Mouse (Mus musculus) heart, embryonic 13.5 days (tissue): ENCODE measurements around the gene Omd. TPM values are rescaled to one million over a fixed set of nuclear protein-coding genes. Genes with fewer than 3 reads are reported as not detected.
A peak's percentile ranks its signal among the peaks of the same experiment; 100 is the strongest.

ENCODE experiments used
- ATAC-seq: fragments of 200-750 bp; cut with Nextera tagmentation; 2 replicates; pipeline ENCODE4 v1.8.0; 2017; ENCODE audit warnings: moderate TSS enrichment; ENCODE audit not compliant: insufficient number of reproducible peaks, low FRiP score, low TSS enrichment; ENCODE audit errors: extremely low read depth
- H3K27ac ChIP-seq: fragments of 300-500 bp; sonication (generic); replicated peaks from 2 replicates; pipeline ENCODE4 v1.5.1; 2015; ENCODE audit warnings: moderate library complexity, mild to moderate bottlenecking, inconsistent platforms
- H3K27me3 ChIP-seq: fragments of 300-500 bp; sonication (generic); replicated peaks from 2 replicates; pipeline ENCODE4 v1.6.1; 2015; ENCODE audit warnings: mild to moderate bottlenecking, inconsistent platforms
- H3K36me3 ChIP-seq: fragments of 300-500 bp; sonication (generic); 2 replicates; pipeline ENCODE4 v1.6.1; 2015; ENCODE audit warnings: mild to moderate bottlenecking, inconsistent platforms
- H3K4me1 ChIP-seq: fragments of 300-500 bp; sonication (generic); 2 replicates; pipeline ENCODE4 v1.6.1; 2015; ENCODE audit warnings: inconsistent platforms
- H3K4me2 ChIP-seq: fragments of 300-500 bp; sonication (generic); 2 replicates; pipeline ENCODE4 v1.6.1; 2015; ENCODE audit warnings: inconsistent platforms, mild to moderate bottlenecking, moderate library complexity
- H3K4me3 ChIP-seq: fragments of 300-500 bp; sonication (generic); 2 replicates; pipeline ENCODE4 v1.5.1; 2015; ENCODE audit warnings: moderate library complexity, mild to moderate bottlenecking, inconsistent platforms
- H3K9ac ChIP-seq: fragments of 300-500 bp; sonication (generic); 2 replicates; pipeline ENCODE4 v1.6.1; 2015; ENCODE audit warnings: inconsistent platforms, mild to moderate bottlenecking, moderate library complexity
- H3K9me3 ChIP-seq: fragments of 300-500 bp; sonication (generic); 2 replicates; pipeline ENCODE4 v1.6.1; 2016; ENCODE audit warnings: inconsistent platforms
- WGBS: fragments of 180-500 bp; shearing (Covaris S2); methylation state at CpG from one replicate; pipeline ENCODE4 v1.1.7; 2015; ENCODE audit warnings: mixed read lengths; 5-methylcytosine and 5-hydroxymethylcytosine counted together
- polyA plus RNA-seq: library from polyadenylated mRNA; unstranded; fragments of >200 nt; fragmentation: Nextera tagmentation; extraction: Ambion mirVana; gene quantifications from 2 replicates; pipeline ENCODE4 v1.2.1, GENCODE M21; 2015

Gene Omd
- 0.56 and 0.64 TPM in 2 replicates for polyA plus RNA-seq

GRCm38 (mm10) chr13:49581541-49582530 is at the start of gene Omd:
Gene Omd, plus strand, starts transcription at chr13:49582462.
- H3K27me3 ChIP-seq = no peaks in the 10 kb centered on the region
- no peaks in the 10 kb centered on the region for H3K9me3 ChIP-seq
- no peaks in the 10 kb centered on the region for H3K36me3 ChIP-seq
- peak within 1 kb of the TSS; percentile 79 for H3K27ac ChIP-seq
- WGBS = 57% methylated on average over 8 of the region's 8 CpGs
- peaks cover 14% of the 10 kb centered on the region; the same call in 1 of the 2 replicates for H3K4me1 ChIP-seq
- no peak within 1 kb of the TSS; the same call in 1 of the 2 replicates for H3K9ac ChIP-seq
- no peak within 1 kb of the TSS for H3K4me2 ChIP-seq
- no peak within 1 kb of the TSS for H3K4me3 ChIP-seq
- ATAC-seq = no peak

- Histone ChIP-seq H3K27ac (no peak overlapping the region), H3K27me3 (no peaks in the 10 kb centered on the region), H3K9me3 (no peaks in the 10 kb centered on the region), H3K36me3 (no peaks in the 10 kb centered on the region), H3K9ac (no peak overlapping the region), H3K4me1 (peaks cover 4% of the 10 kb centered on the region), H3K4me3 (no peak overlapping the region), H3K4me2 (no peak overlapping the region)
- whole genome bisulfite sequencing = 98% methylated on average over 1 of the region's 1 CpGs
- no peak for ATAC-seq
Observed at GRCm38 (mm10) chr13:49536946-49537345, 45.3 kb upstream of the Omd start.

GRCm38 (mm10) chr13:49538693-49539092 is 43.6 kb upstream of the Omd start:
- no peak overlapping the region for H3K27ac ChIP-seq
- no peak overlapping the region for H3K9ac ChIP-seq
- H3K4me1 ChIP-seq = peaks cover 3% of the 10 kb centered on the region; the same call in 1 of the 2 replicates
- 82% methylated on average over 1 of the region's 1 CpGs for WGBS
- H3K27me3 ChIP-seq = no peaks in the 10 kb centered on the region
- no peak overlapping the region for H3K4me2 ChIP-seq
- no peaks in the 10 kb centered on the region for H3K9me3 ChIP-seq
- H3K36me3 ChIP-seq = no peaks in the 10 kb centered on the region
- no peak overlapping the region for H3K4me3 ChIP-seq
- ATAC-seq = no peak

GRCm38 (mm10) chr13:49544279-49544678 is 38.0 kb upstream of the Omd start, which contains the start of gene Aspn:
Gene Aspn, plus strand, starts transcription at chr13:49544443.
- Histone ChIP-seq H3K27me3 (no peaks in the 10 kb centered on the region), H3K9me3 (no peaks in the 10 kb centered on the region), H3K4me3 (no peak within 1 kb of the TSS), H3K4me2 (no peak within 1 kb of the TSS), H3K36me3 (no peaks in the 10 kb centered on the region), H3K9ac (no peak within 1 kb of the TSS), H3K4me1 (peaks cover 16% of the 10 kb centered on the region), H3K27ac (peak within 1 kb of the TSS; percentile 72)
- 50% methylated on average over 3 of the region's 3 CpGs for WGBS
- no peak for ATAC-seq

GRCm38 (mm10) chr13:49545646-49546045 is 36.6 kb upstream of the Omd start:
- no peak overlapping the region for H3K4me3 ChIP-seq
- 0 out of 2 replicates have a peak overlapping the region, but pooled peaks have one; percentile 54 for H3K9ac ChIP-seq
- H3K4me1 ChIP-seq = peaks cover 16% of the 10 kb centered on the region
- H3K4me2 ChIP-seq = peak overlapping the region; percentile 9; the same call in 1 of the 2 replicates
- peak; percentile 25; the same call in 1 of the 2 replicates for ATAC-seq
- H3K36me3 ChIP-seq = no peaks in the 10 kb centered on the region
- H3K9me3 ChIP-seq = no peaks in the 10 kb centered on the region
- H3K27ac ChIP-seq = peak overlapping the region; percentile 72
- H3K27me3 ChIP-seq = no peaks in the 10 kb centered on the region
- WGBS = 29% methylated on average over 3 of the region's 3 CpGs

GRCm38 (mm10) chr13:49546517-49546916 is 35.7 kb upstream of the Omd start:
- H3K36me3 ChIP-seq = no peaks in the 10 kb centered on the region
- 83% methylated on average over 1 of the region's 1 CpGs for WGBS
- no peak overlapping the region for H3K4me3 ChIP-seq
- H3K4me1 ChIP-seq = peaks cover 16% of the 10 kb centered on the region
- H3K9me3 ChIP-seq = no peaks in the 10 kb centered on the region
- no peaks in the 10 kb centered on the region for H3K27me3 ChIP-seq
- no peak overlapping the region for H3K4me2 ChIP-seq
- ATAC-seq = no peak
- no peak overlapping the region for H3K9ac ChIP-seq
- H3K27ac ChIP-seq = peak overlapping the region; percentile 72

GRCm38 (mm10) chr13:49547563-49548150 is 34.6 kb upstream of the Omd start:
- Histone ChIP-seq H3K4me2 (no peak overlapping the region), H3K27ac (no peak overlapping the region), H3K9me3 (no peaks in the 10 kb centered on the region), H3K9ac (no peak overlapping the region), H3K27me3 (no peaks in the 10 kb centered on the region), H3K4me3 (no peak overlapping the region), H3K36me3 (no peaks in the 10 kb centered on the region), H3K4me1 (peaks cover 15% of the 10 kb centered on the region)
- no peak for ATAC-seq
- 71% methylated on average over 1 of the region's 1 CpGs for WGBS

GRCm38 (mm10) chr13:49549616-49550015 is 32.6 kb upstream of the Omd start:
- peaks cover 11% of the 10 kb centered on the region for H3K4me1 ChIP-seq
- H3K9ac ChIP-seq = no peak overlapping the region
- no peak overlapping the region for H3K4me3 ChIP-seq
- H3K27me3 ChIP-seq = no peaks in the 10 kb centered on the region
- H3K4me2 ChIP-seq = no peak overlapping the region
- H3K36me3 ChIP-seq = no peaks in the 10 kb centered on the region
- WGBS = 94% methylated on average over 3 of the region's 3 CpGs
- no peak overlapping the region for H3K27ac ChIP-seq
- no peak for ATAC-seq
- no peaks in the 10 kb centered on the region for H3K9me3 ChIP-seq

GRCm38 (mm10) chr13:49554519-49554918 is 27.7 kb upstream of the Omd start:
- 71% methylated on average over 5 of the region's 5 CpGs for WGBS
- Histone ChIP-seq H3K27ac (no peak overlapping the region), H3K4me1 (no peaks in the 10 kb centered on the region), H3K4me2 (no peak overlapping the region), H3K4me3 (no peak overlapping the region), H3K9me3 (no peaks in the 10 kb centered on the region), H3K36me3 (no peaks in the 10 kb centered on the region), H3K9ac (no peak overlapping the region), H3K27me3 (no peaks in the 10 kb centered on the region)
- no peak for ATAC-seq

- no peak overlapping the region for H3K4me2 ChIP-seq
- H3K4me3 ChIP-seq = no peak overlapping the region
- no peaks in the 10 kb centered on the region for H3K4me1 ChIP-seq
- H3K27me3 ChIP-seq = no peaks in the 10 kb centered on the region
- ATAC-seq = no peak
- H3K9me3 ChIP-seq = no peaks in the 10 kb centered on the region
- no peak overlapping the region for H3K27ac ChIP-seq
- WGBS = 81% methylated on average over 1 of the region's 1 CpGs
- no peaks in the 10 kb centered on the region for H3K36me3 ChIP-seq
- H3K9ac ChIP-seq = no peak overlapping the region
Observed at GRCm38 (mm10) chr13:49556203-49556602, 26.1 kb upstream of the Omd start.

- no peak overlapping the region for H3K27ac ChIP-seq
- no peaks in the 10 kb centered on the region for H3K27me3 ChIP-seq
- no peaks in the 10 kb centered on the region for H3K36me3 ChIP-seq
- no peak overlapping the region for H3K4me3 ChIP-seq
- H3K9ac ChIP-seq = no peak overlapping the region
- WGBS = 76% methylated on average over 1 of the region's 1 CpGs
- no peaks in the 10 kb centered on the region for H3K4me1 ChIP-seq
- no peak overlapping the region for H3K4me2 ChIP-seq
- no peak for ATAC-seq
- no peaks in the 10 kb centered on the region for H3K9me3 ChIP-seq
Observed at GRCm38 (mm10) chr13:49556924-49557323, 25.3 kb upstream of the Omd start.
